Mouse (Mus musculus): ENCODE results near the gene Magea1. TPM values are rescaled to one million over a fixed set of nuclear protein-coding genes. Genes with fewer than 3 reads are reported as not detected.

Magea1 gene
- total RNA-seq (2023) = not detected

DNA sequence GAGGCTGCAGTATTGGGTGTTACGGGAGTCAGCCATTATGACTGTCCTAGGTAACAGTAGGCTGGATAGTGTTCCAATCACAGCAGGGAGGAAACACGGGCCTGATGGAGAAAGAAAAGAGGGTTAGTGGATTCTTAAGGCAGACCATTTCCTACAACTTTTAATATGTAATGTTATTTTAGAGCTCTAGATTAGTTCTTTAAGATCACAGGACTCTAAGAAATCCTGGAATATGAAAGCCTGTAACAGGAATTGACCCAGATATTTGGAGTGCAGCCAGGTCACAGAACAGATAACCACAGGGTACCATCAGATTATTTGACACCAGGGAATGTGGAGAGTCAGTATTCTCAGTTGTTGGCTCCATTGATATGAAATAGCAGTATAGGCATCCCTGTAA is at the start of gene Magea1:
Gene Magea1 (minus strand): TSS at position 101 of the 400 bp plus-strand sequence.

DNA sequence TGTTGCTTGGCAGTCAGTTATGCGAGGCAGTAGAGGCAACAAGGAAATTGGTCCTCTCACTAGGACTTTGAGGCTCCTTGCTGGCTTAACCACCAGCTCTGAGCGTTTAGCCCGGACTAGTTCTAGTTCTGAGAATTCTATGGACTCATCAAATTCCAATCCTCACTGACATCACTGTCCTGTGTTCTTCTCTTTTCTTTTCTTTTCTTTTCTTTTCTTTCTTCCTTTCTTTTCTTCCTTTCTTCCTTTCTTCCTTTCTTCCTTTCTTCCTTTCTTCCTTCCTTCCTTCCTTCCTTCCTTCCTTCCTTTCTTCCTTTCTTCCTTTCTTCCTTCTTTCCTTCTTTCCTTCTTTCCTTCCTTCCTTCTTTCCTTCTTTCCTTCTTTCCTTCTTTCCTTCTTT is 38.7 kb upstream of the Magea1 start, which contains the start of gene Cldn34b2:
Gene Cldn34b2 (minus strand): TSS at position 101 of the 400 bp plus-strand sequence.

DNA sequence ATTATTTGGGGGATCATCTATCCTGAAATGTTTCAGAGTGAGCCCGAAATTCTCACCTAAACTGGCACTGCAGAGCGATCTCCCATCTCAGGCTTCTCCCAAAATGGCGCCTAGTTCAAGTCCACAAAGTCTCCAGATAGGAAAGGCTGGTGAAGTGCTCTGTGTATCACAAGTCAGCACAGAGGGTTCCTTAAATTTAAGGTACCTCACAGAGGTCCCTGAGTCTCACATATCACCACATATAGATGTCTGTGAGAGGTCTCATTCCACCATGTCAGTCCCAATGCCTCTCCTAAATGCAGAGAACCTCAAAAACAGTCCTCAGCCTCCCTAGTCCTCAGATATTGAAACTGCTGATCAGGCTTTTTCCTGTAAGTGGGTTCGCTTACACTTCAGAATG is 4.0 kb upstream of the Magea1 start, which contains the start of gene Magea2:
Gene Magea2 (minus strand): TSS at position 101 of the 400 bp plus-strand sequence.

DNA sequence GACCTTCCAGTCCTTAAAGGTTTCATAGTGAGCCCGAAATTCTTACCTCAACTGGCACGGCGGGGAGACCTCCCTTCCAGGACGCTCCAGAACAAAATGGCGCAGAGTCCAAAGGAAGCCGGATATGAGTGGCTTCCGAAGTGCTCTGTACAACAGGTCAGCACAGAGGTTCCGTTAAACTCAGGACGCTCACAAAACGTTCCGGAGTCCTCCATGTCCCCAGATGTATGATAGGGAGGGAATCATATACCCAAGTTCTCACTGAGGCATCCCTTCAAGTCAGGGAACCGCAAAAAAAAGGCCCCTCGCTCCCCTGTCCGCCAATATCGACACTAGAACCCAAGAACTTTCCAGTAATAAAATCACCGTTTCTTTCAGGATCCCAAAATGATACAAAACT is 26.5 kb downstream of the Magea1 start, which contains the start of gene Magea5:
Gene Magea5 (minus strand): TSS at position 101 of the 400 bp plus-strand sequence.

Other genes with a start within 250 kb of the Magea1 start
- gene Cldn34b1, start 199.5 kb downstream of the Magea1 start, total RNA-seq (2023) = not detected
- gene Magea6, start 153.8 kb downstream of the Magea1 start, total RNA-seq (2023) = not detected
- gene Magea3, start 140.3 kb downstream of the Magea1 start, total RNA-seq (2023) = not detected
- gene Magea8, start 93.9 kb downstream of the Magea1 start, total RNA-seq (2023) = not detected
- gene Magea5, start 26.6 kb downstream of the Magea1 start, total RNA-seq (2023) = not detected
- gene Magea2, start 3.9 kb upstream of the Magea1 start, total RNA-seq (2023) = not detected
- not detected for gene Cldn34b2, start 38.6 kb upstream of the Magea1 start, total RNA-seq (2023)
- gene Sat1, start 126.7 kb upstream of the Magea1 start, total RNA-seq (2023) = 100 to 1,000 TPM; 530 to 565 TPM
- gene Acot9, start 172.7 kb upstream of the Magea1 start, total RNA-seq (2023) = 10 to 100 TPM; 52.7 to 55.5 TPM